Mouse (Mus musculus) frontal cortex, adult (tissue): ENCODE results near the gene Tenm3.
A peak's percentile ranks its signal among the peaks of the same experiment; 100 is the strongest.

Source experiments
- ATAC-seq: cut with Nextera tagmentation; 2 replicates; pipeline ENCODE4 v1.9.2; 2017; ENCODE audit warnings: mild to moderate bottlenecking, moderate library complexity, mixed read lengths; ENCODE audit not compliant: low TSS enrichment

Tenm3 gene

DNA sequence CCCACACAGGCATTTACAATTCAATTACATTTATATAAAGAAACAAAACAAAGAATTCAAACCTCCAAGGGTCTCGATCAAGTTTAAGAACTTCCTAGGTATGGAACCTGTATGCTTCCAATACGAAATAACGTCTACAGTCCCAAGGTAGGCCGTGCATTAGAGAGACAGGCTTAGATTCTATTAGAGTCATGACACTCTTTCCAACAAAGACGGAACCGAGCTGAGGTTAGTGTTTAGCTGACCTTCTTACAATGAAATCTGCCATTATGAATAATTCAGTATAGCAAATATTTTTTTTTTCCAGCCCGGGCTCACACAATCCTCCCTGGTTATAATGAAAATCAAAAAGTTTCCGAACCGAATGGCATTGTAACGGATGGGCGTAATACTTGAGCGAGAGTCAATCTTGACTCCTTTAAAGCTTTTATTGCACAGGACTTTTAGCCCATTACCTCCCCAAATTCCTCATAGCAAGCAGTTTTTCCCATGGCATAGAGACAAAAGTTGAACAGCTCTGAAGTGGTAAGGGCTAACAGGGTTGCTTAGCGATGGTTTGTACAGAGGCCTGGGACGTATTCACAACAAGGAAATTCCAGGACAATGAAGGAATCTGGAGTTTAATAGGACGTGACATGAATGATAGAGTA lies 565.6 kb downstream of the Tenm3 start:
- no peak for ATAC-seq

DNA sequence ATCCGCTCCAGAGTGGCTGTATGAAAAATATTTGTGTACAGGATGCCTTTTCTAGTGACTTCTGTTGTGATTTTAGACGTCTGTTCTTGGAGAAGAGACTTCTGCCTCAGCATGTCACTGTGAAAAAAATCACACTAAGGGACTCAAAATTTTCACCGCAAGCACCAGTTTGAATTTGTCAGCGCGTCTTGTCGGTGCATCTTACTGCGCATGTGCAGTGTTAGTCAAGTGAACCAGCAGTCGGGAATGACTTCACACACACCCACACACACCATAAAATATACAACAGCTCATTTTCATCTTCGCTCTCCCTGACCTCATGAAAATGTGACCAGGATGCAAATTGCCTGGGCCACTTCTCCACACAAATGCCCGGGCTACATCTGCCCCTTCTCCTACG lies 568.7 kb downstream of the Tenm3 start:
- ATAC-seq = peak; percentile 72

DNA sequence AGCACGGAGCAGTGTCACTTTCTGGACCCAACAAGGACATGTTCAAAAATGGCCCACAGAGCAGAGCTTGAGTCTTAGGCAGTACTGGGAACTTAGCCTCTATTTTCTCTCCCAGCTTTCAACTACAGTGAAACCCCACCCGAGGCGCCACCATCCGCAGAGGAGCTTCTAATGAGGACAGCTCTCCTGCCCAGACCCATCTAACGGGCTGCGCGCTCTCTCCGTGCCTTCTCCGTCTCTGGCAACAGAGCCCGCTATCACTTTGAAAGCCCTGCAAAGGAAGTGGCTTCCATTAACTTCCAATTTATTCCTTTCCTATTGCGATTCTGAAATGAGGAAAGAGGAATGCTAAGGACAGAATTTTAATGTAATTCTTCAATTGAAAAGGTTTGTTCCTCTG lies 569.2 kb downstream of the Tenm3 start:
- peak; percentile 46 for ATAC-seq

DNA sequence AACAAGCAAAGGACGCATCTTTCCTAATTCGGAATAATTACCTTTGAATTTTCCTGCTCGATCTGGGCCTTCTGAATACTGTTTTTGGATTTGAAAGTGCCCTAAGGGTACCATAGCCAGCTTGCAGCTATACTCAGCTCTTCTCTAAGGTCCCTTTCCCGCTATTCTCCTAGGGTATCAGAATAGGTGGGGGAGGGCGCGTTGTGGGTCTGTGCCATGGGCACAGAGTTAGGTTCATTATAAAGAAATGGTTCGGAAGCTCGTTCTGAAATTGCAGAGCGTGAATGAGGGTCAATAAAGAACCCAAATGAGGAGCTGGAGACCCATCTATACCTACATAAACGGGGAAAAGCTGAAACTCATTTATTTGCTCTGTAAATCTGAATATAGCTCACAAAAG lies 575.1 kb downstream of the Tenm3 start:
- ATAC-seq = no peak

GRCm38 (mm10) chr8:48260265-48260664 lies 583.5 kb downstream of the Tenm3 start:
- ATAC-seq = peak; percentile 78

GRCm38 (mm10) chr8:48259832-48260231 lies 583.9 kb downstream of the Tenm3 start:
- ATAC-seq = no peak

GRCm38 (mm10) chr8:48243876-48244275 lies 599.9 kb downstream of the Tenm3 start:
- ATAC-seq = no peak

- no peak for ATAC-seq
Measured at GRCm38 (mm10) chr8:48240917-48241531, 602.7 kb downstream of the Tenm3 start.

- no peak for ATAC-seq
Measured at GRCm38 (mm10) chr8:48236968-48237367, 606.8 kb downstream of the Tenm3 start.

- ATAC-seq = no peak
Measured at GRCm38 (mm10) chr8:48232927-48233326, 610.8 kb downstream of the Tenm3 start.

GRCm38 (mm10) chr8:48231882-48232281 lies 611.9 kb downstream of the Tenm3 start:
- ATAC-seq = peak; percentile 81

GRCm38 (mm10) chr8:48231389-48231788 lies 612.4 kb downstream of the Tenm3 start:
- no peak for ATAC-seq

DNA sequence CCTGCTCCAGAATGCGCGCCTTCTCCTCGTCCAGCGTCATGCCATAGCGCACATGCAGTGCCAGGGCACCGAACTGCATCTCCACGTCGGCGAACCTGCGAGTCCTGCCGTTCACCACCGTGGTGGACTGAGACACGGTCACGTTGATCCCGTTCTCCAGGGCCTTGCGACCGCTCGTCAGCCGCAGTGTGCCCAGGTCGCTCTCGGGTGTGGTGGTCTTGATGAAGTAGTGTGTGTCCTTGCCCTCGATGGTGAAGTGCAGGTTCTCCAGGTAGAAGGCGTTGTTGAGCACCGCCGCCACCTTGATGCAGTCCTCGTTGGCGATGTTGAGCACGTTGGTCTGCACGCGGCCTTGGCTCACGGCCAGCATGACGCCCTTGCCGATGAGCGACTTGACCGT lies 615.1 kb downstream of the Tenm3 start:
- no peak for ATAC-seq

DNA sequence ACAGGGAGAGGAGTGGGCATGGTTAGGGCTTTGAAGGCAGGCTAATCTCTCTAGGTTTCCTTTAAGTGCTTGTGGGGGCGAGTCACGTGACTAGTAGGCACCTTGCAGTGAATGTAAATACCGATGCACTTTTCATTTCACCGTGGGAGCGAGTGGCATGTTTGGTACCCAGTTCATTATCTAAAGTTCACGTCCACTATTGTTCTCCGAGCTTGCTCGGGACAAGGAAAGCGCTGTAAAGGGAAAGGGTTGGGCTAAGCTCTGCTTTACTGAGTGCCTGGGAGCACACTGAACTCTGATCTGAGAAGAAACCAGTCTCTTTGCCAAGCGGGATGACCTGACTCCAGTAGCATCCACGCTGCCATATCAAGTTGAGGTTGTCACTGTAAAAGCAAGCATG lies 619.0 kb downstream of the Tenm3 start:
- ATAC-seq = no peak

DNA sequence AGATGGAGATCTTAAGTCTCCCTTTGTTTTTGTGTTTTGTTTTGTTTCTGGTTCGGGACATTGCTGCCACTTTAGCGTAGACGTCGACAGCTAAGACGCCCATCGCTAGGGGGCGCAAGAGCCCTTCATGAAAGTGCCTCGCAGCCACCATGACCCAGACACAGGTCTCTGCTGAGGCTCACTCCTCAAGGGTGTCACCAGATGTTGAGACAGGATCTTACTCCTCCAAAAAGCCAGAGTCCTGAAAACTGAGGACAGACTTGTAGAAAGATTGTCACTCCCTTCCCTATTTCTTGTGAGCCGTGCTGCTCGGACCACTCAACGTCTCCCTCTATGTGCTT lies 621.4 kb downstream of the Tenm3 start:
- peak; percentile 82 for ATAC-seq

DNA sequence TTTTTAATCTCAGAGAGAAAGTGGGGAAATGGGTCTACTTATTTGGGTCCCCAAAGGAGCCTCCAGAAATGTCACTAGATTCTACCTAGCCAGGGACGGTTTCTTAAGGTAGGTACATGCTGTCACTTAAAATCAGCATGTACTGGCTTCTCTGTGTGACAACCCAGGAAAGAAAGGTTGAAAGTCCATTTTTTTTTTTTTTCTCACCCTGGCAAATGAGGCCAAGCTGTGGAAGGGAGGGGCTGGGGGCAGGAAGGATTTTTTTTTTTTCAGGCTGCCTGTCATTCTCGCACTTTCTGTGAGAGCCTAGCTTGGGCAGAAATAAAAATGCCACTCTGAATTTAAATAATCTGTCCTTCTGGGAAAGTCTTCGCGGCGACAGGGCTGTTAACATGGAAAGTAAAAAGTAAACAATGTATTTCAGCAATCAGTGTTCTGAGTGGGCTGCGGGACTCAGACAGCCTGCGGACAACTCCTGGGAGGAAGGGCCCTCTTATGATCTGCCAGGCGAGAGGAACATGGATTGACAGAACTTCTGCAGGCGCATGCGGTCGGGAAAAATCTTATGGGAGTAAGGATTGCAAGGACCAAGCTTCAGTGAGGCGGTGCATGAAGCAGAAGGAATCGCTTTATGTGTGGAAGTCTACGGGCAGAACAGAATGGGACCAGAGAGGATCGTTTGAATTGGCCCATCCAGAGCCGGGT lies 621.9 kb downstream of the Tenm3 start:
- ATAC-seq = peak; percentile 56

DNA sequence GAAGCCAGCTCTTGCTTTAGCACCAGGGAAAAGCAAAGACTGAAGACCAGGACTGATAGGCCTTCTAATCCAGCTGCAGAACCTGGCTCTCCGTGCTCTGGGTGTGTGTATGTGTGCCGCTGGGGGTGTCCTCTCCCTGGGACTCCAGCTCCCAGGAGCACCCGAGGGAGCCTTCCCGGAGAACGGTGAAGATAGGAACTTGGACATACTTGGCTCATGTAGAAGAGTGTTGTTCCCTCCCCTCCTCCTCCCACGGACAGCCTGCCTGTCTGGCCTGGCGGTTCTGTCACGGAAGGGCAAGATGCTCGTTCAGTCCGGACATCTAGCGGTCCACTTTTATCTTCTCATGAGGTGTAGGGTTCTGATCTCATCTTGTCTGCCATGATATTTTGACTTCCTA lies 622.4 kb downstream of the Tenm3 start:
- peak; percentile 50 for ATAC-seq

GRCm38 (mm10) chr8:48220529-48221181 lies 623.1 kb downstream of the Tenm3 start:
- peak; percentile 64 for ATAC-seq

- peak; percentile 92 for ATAC-seq
Measured at GRCm38 (mm10) chr8:48215071-48215501, 628.7 kb downstream of the Tenm3 start.

GRCm38 (mm10) chr8:48214386-48214785 lies 629.4 kb downstream of the Tenm3 start:
- no peak for ATAC-seq

DNA sequence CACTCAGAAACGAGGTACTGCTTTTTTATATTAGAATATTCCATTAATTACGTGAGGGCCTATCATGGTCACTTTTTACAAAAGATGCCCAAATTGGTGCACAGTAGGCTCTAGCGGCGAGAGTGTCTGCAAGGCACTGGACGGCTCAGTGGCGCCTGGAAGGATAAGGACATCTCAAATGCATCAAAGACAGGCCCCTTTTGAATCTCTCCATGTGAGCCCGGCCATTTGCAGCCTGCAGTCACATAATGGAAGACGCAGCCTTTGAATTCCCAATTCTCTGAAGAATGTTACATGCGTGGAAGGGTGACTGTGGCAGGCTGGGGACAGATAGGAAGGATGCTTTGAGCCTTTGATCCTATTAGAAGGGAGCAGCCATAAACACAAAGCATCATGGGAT lies 631.8 kb downstream of the Tenm3 start:
- ATAC-seq = no peak

GRCm38 (mm10) chr8:48207567-48207966 lies 636.2 kb downstream of the Tenm3 start:
- ATAC-seq = peak; percentile 68

GRCm38 (mm10) chr8:48206922-48207321 lies 636.8 kb downstream of the Tenm3 start:
- ATAC-seq = peak; percentile 64; the same call in 1 of the 2 replicates
